Mouse (Mus musculus): ENCODE measurements around the gene Defb42.
A peak's percentile ranks its signal among the peaks of the same experiment; 100 is the strongest.

Gene Defb42

GRCm38 (mm10) chr14:63046691-63047090 is at the start of gene Defb42:
Gene Defb42, plus strand, starts transcription at chr14:63046991.
- no peak for DNase-seq (ENCODE audit: low read depth)

GRCm38 (mm10) chr14:62997777-62998176 is 49.0 kb upstream of the Defb42 start, which contains the start of gene Defb47:
Gene Defb47, plus strand, starts transcription at chr14:62998077.
- no peak for DNase-seq (ENCODE audit: low read depth)

- DNase-seq (ENCODE audit: low read depth) = no peak
Observed at GRCm38 (mm10) chr14:62998977-62999376, 47.8 kb upstream of the Defb42 start.

GRCm38 (mm10) chr14:63002588-63002987 is 44.2 kb upstream of the Defb42 start:
- DNase-seq (ENCODE audit: low read depth) = no peak

- no peak for DNase-seq (ENCODE audit: low read depth)
Observed at GRCm38 (mm10) chr14:63011471-63011870, 35.3 kb upstream of the Defb42 start, which contains the start of gene Defb43. Gene Defb43, plus strand, starts transcription at chr14:63011771.

- DNase-seq (ENCODE audit: low read depth) = peak; percentile 65
Observed at GRCm38 (mm10) chr14:63013082-63013481, 33.7 kb upstream of the Defb42 start.

GRCm38 (mm10) chr14:63014667-63015066 is 32.1 kb upstream of the Defb42 start:
- peak; percentile 72 for DNase-seq (ENCODE audit: low read depth)

- peak; percentile 83 for DNase-seq (ENCODE audit: low read depth)
Observed at GRCm38 (mm10) chr14:63020524-63021156, 26.2 kb upstream of the Defb42 start.

GRCm38 (mm10) chr14:63049910-63050370 is 3.1 kb downstream of the Defb42 start, which contains the start of gene Defb30:
Gene Defb30, minus strand, starts transcription at chr14:63049960.
- no peak for DNase-seq (ENCODE audit: low read depth)

- DNase-seq (ENCODE audit: low read depth) = peak; percentile 78
Observed at GRCm38 (mm10) chr14:63050769-63051168, 4.0 kb downstream of the Defb42 start.

GRCm38 (mm10) chr14:63054729-63055128 is 7.9 kb downstream of the Defb42 start:
- DNase-seq (ENCODE audit: low read depth) = peak; percentile 49

GRCm38 (mm10) chr14:63060361-63060760 is 13.6 kb downstream of the Defb42 start:
- no peak for DNase-seq (ENCODE audit: low read depth)

- no peak for DNase-seq (ENCODE audit: low read depth)
Observed at GRCm38 (mm10) chr14:63062184-63062583, 15.4 kb downstream of the Defb42 start.

- no peak for DNase-seq (ENCODE audit: low read depth)
Observed at GRCm38 (mm10) chr14:63065391-63065790, 18.6 kb downstream of the Defb42 start.

GRCm38 (mm10) chr14:63066630-63067310 is 20.0 kb downstream of the Defb42 start:
- peak; percentile 89 for DNase-seq (ENCODE audit: low read depth)

- DNase-seq (ENCODE audit: low read depth) = no peak
Observed at GRCm38 (mm10) chr14:63067708-63068107, 20.9 kb downstream of the Defb42 start.

All from NIH3T3 (cell line).